ENCODE assay signal across 8 mouse cellular contexts in genomic region chr2:168472899-168473298, GRCm38 (mm10).
A peak's percentile ranks its signal among the peaks of the same experiment; 100 is the strongest.
DNase-seq lines count a peak whose midpoint lies in the region; ATAC-seq and TF ChIP-seq lines count a peak whose summit lies in the region.

No protein-coding gene starts in this region.

- no peaks in the 10 kb centered on the region; a peak in 1 of 4 replicates for H3K4me1 ChIP-seq in ES-E14 (ENCODE audit: control insufficient read depth in 2 of 2, insufficient read depth in 2 of 2, low read length in 2 of 2, poor library complexity in 1 of 2)
- H3K4me1 ChIP-seq in forebrain, embryonic 16.5 days (replicated peaks; ENCODE audit: control insufficient read depth, insufficient read depth, low read length) = peaks cover 3% of the 10 kb centered on the region
- no peaks in the 10 kb centered on the region for H3K4me1 ChIP-seq in lung, embryonic 15.5 days

- TF ChIP-seq CTCF in layer of hippocampus, adult 2 months (conservative IDR thresholded peaks at IDR 0.05) = peak; percentile 98

- in situ Hi-C loops in ES-E14 (cut with MboI; ENCODE audit: low sequenced_read_pairs in 2 of 2, unreplicated experiment in 2 of 2) = loop anchor here (5.0 to 25.0 kb wide), 3 partner anchors 154 to 389 kb away; no protein-coding TSS in a partner anchor

- no peak for ATAC-seq in forebrain, embryonic 16.5 days
- ATAC-seq in lung, embryonic 15.5 days (ENCODE audit: borderline replicate concordance, extremely low read depth, low FRiP score, low TSS enrichment) = no peak
- peak; percentile 80 for ATAC-seq in neutrophil, adult 5-6 weeks (ENCODE audit: extremely low read depth, insufficient number of reproducible peaks, low FRiP score, poor library complexity, severe bottlenecking)

- H3K9ac ChIP-seq in ES-E14 (ENCODE audit: insufficient read depth, low read depth, low read length, poor library complexity, severe bottlenecking) = peak overlapping the region; percentile 52
- peak overlapping the region; percentile 48; the same call in 1 of the 2 replicates for H3K9ac ChIP-seq in forebrain, embryonic 16.5 days (replicated peaks; ENCODE audit: low read depth, low read length)
- peak overlapping the region; percentile 8 for H3K9ac ChIP-seq in lung, embryonic 15.5 days

- H3K9me3 ChIP-seq in ES-E14 (ENCODE audit: control insufficient read depth, insufficient read depth, low read depth, low read length) = no peaks in the 10 kb centered on the region
- H3K9me3 ChIP-seq in forebrain, embryonic 16.5 days (ENCODE audit: control insufficient read depth, low read length) = no peaks in the 10 kb centered on the region
- H3K9me3 ChIP-seq in lung, embryonic 15.5 days = no peaks in the 10 kb centered on the region

- peak overlapping the region; percentile 50 for H3K4me2 ChIP-seq in forebrain, embryonic 16.5 days (ENCODE audit: low read length)
- peak overlapping the region; percentile 44 for H3K4me2 ChIP-seq in lung, embryonic 15.5 days

- peak overlapping the region; percentile 39 to 43; a peak in 2 of 4 replicates for H3K4me3 ChIP-seq in ES-E14 (ENCODE audit: insufficient read depth in 1 of 2, low read depth in 1 of 2, low read length in 2 of 2, poor library complexity in 1 of 2, severe bottlenecking in 1 of 2)
- H3K4me3 ChIP-seq in forebrain, embryonic 16.5 days (replicated peaks; ENCODE audit: low read length) = peak overlapping the region; percentile 26
- H3K4me3 ChIP-seq in layer of hippocampus, adult 2 months = peak overlapping the region; percentile 54
- peak overlapping the region; percentile 29 for H3K4me3 ChIP-seq in lung, embryonic 15.5 days

- peak; percentile 66 for DNase-seq in ES-E14 (ENCODE audit: low read depth, low spot score)
- peak; percentile 59 for DNase-seq in cerebellum, adult 11 months
- peak; percentile 72 for DNase-seq in heart, postnatal 4 days
- peak in 1 of 2 experiments; percentile 48 for DNase-seq in layer of hippocampus, adult 2 months (ENCODE audit: low spot score in 2 of 2)
- DNase-seq in thymus, postnatal 10 days (ENCODE audit: low spot score in 2 of 2) = peak; percentile 75 to 83

- H3K27ac ChIP-seq in ES-E14 (ENCODE audit: insufficient read depth, low read depth, low read length, poor library complexity, severe bottlenecking) = no peak overlapping the region
- H3K27ac ChIP-seq in forebrain, embryonic 16.5 days (ENCODE audit: low read length) = no peak overlapping the region
- no peak overlapping the region for H3K27ac ChIP-seq in layer of hippocampus, adult 2 months
- H3K27ac ChIP-seq in lung, embryonic 15.5 days = no peak overlapping the region

- 3% methylated on average over 16 of the region's 16 CpGs for WGBS in forebrain, embryonic 16.5 days
- 5% methylated on average over 16 of the region's 16 CpGs for WGBS in lung, embryonic 15.5 days

- H3K36me3 ChIP-seq in ES-E14 (ENCODE audit: control insufficient read depth, insufficient read depth, low read length, poor library complexity, severe bottlenecking) = no peaks in the 10 kb centered on the region
- H3K36me3 ChIP-seq in forebrain, embryonic 16.5 days (ENCODE audit: control insufficient read depth, insufficient read depth) = no peaks in the 10 kb centered on the region
- no peaks in the 10 kb centered on the region for H3K36me3 ChIP-seq in lung, embryonic 15.5 days

- H3K27me3 ChIP-seq in forebrain, embryonic 16.5 days (replicated peaks; ENCODE audit: control insufficient read depth, insufficient read depth, low read length) = no peaks in the 10 kb centered on the region
- H3K27me3 ChIP-seq in lung, embryonic 15.5 days = peaks cover 48% of the 10 kb centered on the region

TF ChIP-seq in ES-E14, 5 proteins besides CTCF, POLR2A, EP300 and RAD21:
- TF ChIP-seq ZC3H11A (IDR thresholded peaks at IDR 0.05; ENCODE audit: borderline replicate concordance, low read depth, low read length) (peak; percentile 68; the same call in 1 of the 2 replicates), CHD2 (IDR thresholded peaks at IDR 0.05; ENCODE audit: low read depth, low read length) (no peak), MAFK (IDR thresholded peaks at IDR 0.05; ENCODE audit: insufficient read depth, low read depth, low read length) (no peak), HCFC1 (IDR thresholded peaks at IDR 0.05; ENCODE audit: borderline replicate concordance, insufficient read depth, low read length) (0 out of 2 replicates have a peak, but pooled peaks have one; percentile 33), ZNF384 (IDR thresholded peaks at IDR 0.05; ENCODE audit: low read depth, low read length) (no peak)
TF ChIP-seq in ES-E14: peak in this region for 2.
